Mouse (Mus musculus) thymus, adult 2 months (tissue): ENCODE data around the gene Gstp1. TPM values are rescaled to one million over a fixed set of nuclear protein-coding genes. Genes with fewer than 3 reads are reported as not detected.

Source experiments
- DNase-seq: peaks from one replicate; pipeline ENCODE4 v3.0.0; 2021
- H3K27ac ChIP-seq: fragments of 200-500 bp; 2 replicates; pipeline ENCODE4 v1.5.1; 2012; ENCODE audit warnings: low read length, control low read depth; ENCODE audit not compliant: control insufficient read depth, insufficient read depth
- H3K27me3 ChIP-seq: fragments of 200-500 bp; 2 replicates; pipeline ENCODE4 v1.6.1; 2012; ENCODE audit warnings: mild to moderate bottlenecking, low read length, moderate library complexity, mixed read lengths; ENCODE audit not compliant: control insufficient read depth, insufficient read depth
- H3K36me3 ChIP-seq: fragments of 200-500 bp; 2 replicates; pipeline ENCODE4 v1.6.1; 2012; ENCODE audit warnings: mild to moderate bottlenecking, low read length, moderate library complexity; ENCODE audit not compliant: control insufficient read depth, insufficient read depth
- H3K4me1 ChIP-seq: fragments of 200-500 bp; replicated peaks from 2 replicates; pipeline ENCODE4 v1.6.1; 2012; ENCODE audit warnings: low read length; ENCODE audit not compliant: control insufficient read depth, insufficient read depth
- H3K4me3 ChIP-seq: fragments of 200-500 bp; 2 replicates; pipeline ENCODE4 v1.5.1; 2012; ENCODE audit warnings: mild to moderate bottlenecking, low read length, control low read depth, moderate library complexity; ENCODE audit not compliant: control insufficient read depth, insufficient read depth
- CTCF ChIP-seq: fragments of 200-500 bp; IDR thresholded peaks from 2 replicates; pipeline ENCODE4 v1.5.1; 2012; ENCODE audit warnings: mild to moderate bottlenecking, control low read depth, low read length, moderate library complexity, borderline replicate concordance; ENCODE audit not compliant: control insufficient read depth, poor library complexity, insufficient read depth; ENCODE audit errors: extremely low read depth
- POLR2A ChIP-seq: fragments of 200-500 bp; IDR thresholded peaks from 2 replicates; pipeline ENCODE4 v1.6.1; 2012; ENCODE audit warnings: mild to moderate bottlenecking, low read length, control low read depth, moderate library complexity; ENCODE audit not compliant: control insufficient read depth, poor library complexity, insufficient read depth; ENCODE audit errors: extremely low read depth
- WGBS: fragments of 180-500 bp; shearing (Covaris S2); methylation state at CpG from one replicate; pipeline ENCODE4 v1.1.7; 2018; 5-methylcytosine and 5-hydroxymethylcytosine counted together
- polyA plus RNA-seq: library from polyadenylated mRNA; depleted of rRNA; stranded (reverse); fragments of >200 nt; gene quantifications from 2 replicates; pipeline ENCODE4 v1.2.3, GENCODE M21; 2012

Gstp1 gene
- polyA plus RNA-seq, 1 experiment: 318 TPM

- 73% methylated on average over 7 of the region's 7 CpGs for WGBS
- H3K36me3 ChIP-seq: no peaks in the 10 kb centered on the region
- no peaks in the 10 kb centered on the region for H3K27me3 ChIP-seq
- TF ChIP-seq POLR2A (no peak), CTCF (no peak)
- H3K4me1 ChIP-seq: peaks cover 15% of the 10 kb centered on the region
- no peak for DNase-seq
- H3K4me3 ChIP-seq: no peak overlapping the region
- no peak overlapping the region for H3K27ac ChIP-seq
Measured at GRCm38 (mm10) chr19:3996106-3996505, 41.7 kb downstream of the Gstp1 start.

GRCm38 (mm10) chr19:3995505-3995904 lies 42.3 kb downstream of the Gstp1 start:
- Histone ChIP-seq H3K36me3 (no peaks in the 10 kb centered on the region), H3K27me3 (no peaks in the 10 kb centered on the region), H3K27ac (no peak overlapping the region), H3K4me3 (no peak overlapping the region), H3K4me1 (peaks cover 10% of the 10 kb centered on the region)
- WGBS: 95% methylated on average over 3 of the region's 3 CpGs
- TF ChIP-seq POLR2A (no peak), CTCF (no peak)
- no peak for DNase-seq

GRCm38 (mm10) chr19:3994932-3995331 lies 42.9 kb downstream of the Gstp1 start:
- Histone ChIP-seq H3K4me3 (no peak overlapping the region), H3K4me1 (peaks cover 10% of the 10 kb centered on the region), H3K27me3 (no peaks in the 10 kb centered on the region), H3K27ac (no peak overlapping the region), H3K36me3 (no peaks in the 10 kb centered on the region)
- DNase-seq: no peak
- TF ChIP-seq POLR2A (no peak), CTCF (no peak)
- 93% methylated on average over 6 of the region's 6 CpGs for WGBS

GRCm38 (mm10) chr19:3992416-3992815 lies 45.4 kb downstream of the Gstp1 start, which contains the start of gene Tbx10:
Gene Tbx10 (plus strand): TSS chr19:3992752.
- Histone ChIP-seq H3K4me3 (no peak within 1 kb of the TSS), H3K27ac (no peak within 1 kb of the TSS), H3K36me3 (no peaks in the 10 kb centered on the region), H3K4me1 (no peaks in the 10 kb centered on the region), H3K27me3 (no peaks in the 10 kb centered on the region)
- WGBS: 86% methylated on average over 5 of the region's 5 CpGs
- no peak for DNase-seq
- no peak for TF ChIP-seq CTCF
- TF ChIP-seq POLR2A: no peak

GRCm38 (mm10) chr19:3991966-3992365 lies 45.8 kb downstream of the Gstp1 start:
- no peak overlapping the region for H3K4me3 ChIP-seq
- no peaks in the 10 kb centered on the region for H3K36me3 ChIP-seq
- no peaks in the 10 kb centered on the region for H3K4me1 ChIP-seq
- 93% methylated on average over 3 of the region's 3 CpGs for WGBS
- no peak overlapping the region for H3K27ac ChIP-seq
- TF ChIP-seq CTCF: no peak
- no peaks in the 10 kb centered on the region for H3K27me3 ChIP-seq
- DNase-seq: no peak

GRCm38 (mm10) chr19:3991562-3991961 lies 46.2 kb downstream of the Gstp1 start:
- 95% methylated on average over 3 of the region's 3 CpGs for WGBS
- TF ChIP-seq CTCF: no peak
- TF ChIP-seq POLR2A: no peak
- Histone ChIP-seq H3K36me3 (no peaks in the 10 kb centered on the region), H3K27me3 (no peaks in the 10 kb centered on the region), H3K4me3 (no peak overlapping the region), H3K4me1 (no peaks in the 10 kb centered on the region), H3K27ac (no peak overlapping the region)
- no peak for DNase-seq

GRCm38 (mm10) chr19:3990804-3991203 lies 47.0 kb downstream of the Gstp1 start:
- 90% methylated on average over 6 of the region's 6 CpGs for WGBS
- Histone ChIP-seq H3K27me3 (no peaks in the 10 kb centered on the region), H3K4me1 (0 out of 2 replicates have a peak, but pooled peaks cover 5% of the 10 kb centered on the region), H3K36me3 (no peaks in the 10 kb centered on the region), H3K4me3 (no peak overlapping the region), H3K27ac (no peak overlapping the region)
- TF ChIP-seq CTCF: no peak
- no peak for TF ChIP-seq POLR2A
- DNase-seq: no peak
